Mouse (Mus musculus) spleen, postnatal 36 days (tissue): ENCODE data around the gene 4932438H23Rik.
"Not testable (repeated sequence)": the region's sequence is repeated elsewhere in the genome, so short reads cannot be mapped to it uniquely, and the experiment has no call there.

Source experiments
- DNase-seq, 2 experiments: peaks; one replicate each; pipeline ENCODE4 v3.0.0; 2022; ENCODE audit warnings: low spot score in 2 of 2, mixed read lengths in 1 of 2

4932438H23Rik gene

GRCm38 (mm10) chr16:91099444-91100065, 4.6 kb upstream of the 4932438H23Rik start:
- no peak for DNase-seq

DNA sequence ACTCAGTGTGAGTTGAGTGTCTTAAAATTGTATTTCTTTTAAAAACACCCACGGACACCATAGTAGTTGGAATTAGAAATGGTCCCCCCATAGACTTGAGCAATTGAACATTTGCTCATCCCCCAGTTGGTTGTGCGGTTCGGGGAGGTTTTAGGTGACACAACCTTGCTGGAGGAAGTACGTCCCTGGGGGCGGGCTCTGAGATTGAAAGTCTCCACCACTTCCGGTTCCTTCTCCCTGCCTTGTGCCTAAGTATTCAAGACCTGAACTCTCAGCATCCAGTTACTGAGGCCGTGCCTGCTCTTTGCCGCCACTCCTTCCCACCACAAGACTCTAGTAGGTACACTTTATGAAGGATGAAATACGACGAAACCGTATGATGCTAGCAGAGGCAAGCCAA, 2.9 kb upstream of the 4932438H23Rik start:
- no peak for DNase-seq

DNA sequence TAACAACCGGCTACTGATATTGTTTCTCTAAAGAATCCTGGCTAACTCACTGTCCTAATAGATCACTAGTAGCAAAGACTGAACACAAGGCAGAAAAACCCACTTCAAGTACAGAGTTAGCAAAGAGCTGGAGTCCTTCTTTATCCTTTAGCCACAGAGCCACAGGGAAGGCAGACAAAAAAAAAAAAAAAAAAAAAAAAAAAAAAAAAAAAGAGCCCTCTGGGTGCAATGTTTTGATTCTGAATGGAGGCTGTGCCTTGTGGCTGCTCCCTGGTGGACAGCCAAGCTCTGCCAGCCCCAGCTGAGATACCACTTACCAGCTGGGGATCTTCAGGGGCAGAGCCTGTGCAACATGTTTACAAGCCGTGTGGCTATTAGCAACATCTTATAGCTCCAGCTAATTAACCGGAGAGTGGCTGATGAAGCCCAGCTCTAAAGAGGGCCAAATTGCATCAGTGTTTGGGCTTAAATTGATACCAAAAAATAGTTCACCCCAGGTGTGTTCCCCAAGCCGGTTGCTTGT, 2.1 kb upstream of the 4932438H23Rik start:
- DNase-seq: no peak

- no peak for DNase-seq
Observed at GRCm38 (mm10) chr16:91096016-91096415, 1.1 kb upstream of the 4932438H23Rik start.

GRCm38 (mm10) chr16:91086642-91087306, 8.1 kb downstream of the 4932438H23Rik start:
- peak; percentile 67 to 80 for DNase-seq

DNA sequence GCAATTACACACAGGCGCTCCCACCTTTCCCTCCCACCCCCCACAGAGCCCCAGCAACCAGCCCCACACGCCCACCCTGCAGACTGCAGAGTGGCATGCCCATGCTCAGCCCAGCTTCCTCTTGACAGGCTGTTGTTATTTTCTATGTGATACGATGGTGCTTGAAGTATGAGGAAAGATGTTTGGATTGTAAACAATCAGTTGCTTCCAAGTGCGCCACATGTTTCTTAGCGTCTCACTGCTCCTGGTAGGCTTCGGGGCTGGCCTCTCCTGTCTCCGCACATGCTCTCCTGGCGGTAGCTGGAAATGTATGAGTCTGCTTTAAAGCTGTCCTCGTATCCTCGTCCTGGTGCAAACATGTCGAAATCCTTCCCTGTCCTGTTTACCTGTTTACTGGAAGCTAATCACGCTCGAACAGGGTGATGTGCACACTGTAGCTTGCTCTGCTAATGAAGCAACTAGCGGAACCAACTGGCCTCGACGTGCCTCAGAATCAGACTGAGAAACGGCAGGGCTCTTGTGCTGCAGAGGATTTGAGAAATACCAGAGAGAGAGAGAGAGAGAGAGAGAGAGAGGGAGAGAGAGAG, 9.6 kb downstream of the 4932438H23Rik start:
- DNase-seq: no peak

GRCm38 (mm10) chr16:91084307-91085238, 10.3 kb downstream of the 4932438H23Rik start:
- no peak for DNase-seq

GRCm38 (mm10) chr16:91083002-91083646, 11.8 kb downstream of the 4932438H23Rik start:
- no peak for DNase-seq

GRCm38 (mm10) chr16:91081508-91081907, 13.4 kb downstream of the 4932438H23Rik start:
- peak; percentile 59 to 65 for DNase-seq

GRCm38 (mm10) chr16:91076180-91076579, 18.7 kb downstream of the 4932438H23Rik start:
- DNase-seq: peak; percentile 38 to 40

- not testable (repeated sequence) for DNase-seq
Observed at GRCm38 (mm10) chr16:91075423-91075822, 19.5 kb downstream of the 4932438H23Rik start.

GRCm38 (mm10) chr16:91073163-91073892, 21.6 kb downstream of the 4932438H23Rik start:
- peak; percentile 70 to 73 for DNase-seq

GRCm38 (mm10) chr16:91072256-91072655, 22.7 kb downstream of the 4932438H23Rik start:
- no peak for DNase-seq

- no peak for DNase-seq
Observed at GRCm38 (mm10) chr16:91068969-91069368, 26.0 kb downstream of the 4932438H23Rik start.

DNA sequence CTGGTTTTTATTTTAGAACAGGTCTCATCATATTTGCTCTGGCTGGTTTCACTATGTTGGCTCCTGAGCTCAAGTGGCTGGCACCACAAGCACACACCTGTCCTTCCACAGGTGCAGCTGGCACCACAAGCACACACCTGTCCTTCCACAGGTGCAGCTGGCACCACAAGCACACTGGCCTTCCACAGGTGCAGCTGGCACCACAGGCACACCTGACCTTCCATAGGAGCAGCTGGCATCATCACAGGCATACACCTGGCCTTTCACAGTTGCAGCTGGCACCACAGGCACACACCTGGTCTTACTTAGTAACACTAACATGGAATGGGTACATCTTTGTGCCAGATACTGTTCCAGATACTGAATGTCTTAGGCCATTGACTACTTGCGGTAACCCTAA, 27.8 kb downstream of the 4932438H23Rik start:
- DNase-seq: no peak

DNA sequence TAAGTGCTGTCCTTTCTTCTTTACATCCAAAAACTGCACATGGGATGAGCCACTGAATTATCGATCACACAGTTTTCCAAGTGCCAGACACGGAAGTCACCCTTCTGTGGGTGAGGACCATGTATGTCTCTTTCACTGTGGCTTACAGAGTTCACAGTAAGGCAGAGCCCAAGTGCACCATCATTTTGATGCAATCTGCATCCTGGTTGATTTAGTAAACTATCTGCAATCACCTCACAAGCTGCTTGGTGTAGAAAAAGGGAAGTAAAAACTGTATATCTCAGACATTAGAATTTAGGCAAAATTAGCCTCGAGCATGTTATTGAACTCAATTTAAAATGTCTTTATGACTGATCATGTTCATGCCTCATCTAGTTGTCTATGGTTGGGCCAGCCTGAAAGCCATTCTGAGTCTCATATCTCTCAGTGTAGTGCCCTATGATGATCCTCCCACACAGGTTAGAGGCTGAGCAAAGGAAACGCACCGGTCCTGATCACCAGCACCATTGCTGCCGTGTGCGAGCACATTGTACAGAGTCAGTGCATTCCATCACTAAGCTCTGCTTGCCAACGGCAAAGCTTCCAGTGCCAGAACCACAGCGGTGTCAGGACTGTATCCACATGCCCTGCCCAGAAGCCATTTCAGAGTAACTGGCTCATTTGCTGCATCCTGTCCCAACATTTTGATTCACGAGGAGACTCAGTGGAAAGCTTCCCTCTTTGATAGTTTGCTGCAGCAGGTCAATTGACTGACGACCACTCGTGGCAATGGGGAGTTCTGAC, 30.1 kb downstream of the 4932438H23Rik start:
- no peak for DNase-seq

DNA sequence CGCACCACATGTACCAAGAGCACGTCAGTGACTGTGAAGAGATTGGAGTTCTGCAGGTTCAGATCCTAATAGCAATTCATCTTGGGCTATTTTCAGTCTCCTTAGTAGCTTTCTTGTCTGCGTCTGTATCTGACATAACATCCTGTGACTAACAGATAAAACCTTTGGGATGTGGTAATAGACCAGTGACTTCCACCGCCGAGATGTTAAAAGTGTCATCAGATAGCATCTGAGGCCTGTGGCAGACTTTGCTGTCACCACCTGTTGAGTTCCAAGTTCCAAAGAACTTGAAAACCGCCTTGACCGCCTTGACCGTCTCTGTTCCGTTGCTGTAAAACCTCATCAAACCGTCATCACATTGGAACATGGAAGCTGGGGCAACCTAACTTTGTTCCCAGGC, 31.1 kb downstream of the 4932438H23Rik start:
- DNase-seq: no peak

- DNase-seq: no peak
Observed at GRCm38 (mm10) chr16:91061531-91062318, 33.2 kb downstream of the 4932438H23Rik start.

DNA sequence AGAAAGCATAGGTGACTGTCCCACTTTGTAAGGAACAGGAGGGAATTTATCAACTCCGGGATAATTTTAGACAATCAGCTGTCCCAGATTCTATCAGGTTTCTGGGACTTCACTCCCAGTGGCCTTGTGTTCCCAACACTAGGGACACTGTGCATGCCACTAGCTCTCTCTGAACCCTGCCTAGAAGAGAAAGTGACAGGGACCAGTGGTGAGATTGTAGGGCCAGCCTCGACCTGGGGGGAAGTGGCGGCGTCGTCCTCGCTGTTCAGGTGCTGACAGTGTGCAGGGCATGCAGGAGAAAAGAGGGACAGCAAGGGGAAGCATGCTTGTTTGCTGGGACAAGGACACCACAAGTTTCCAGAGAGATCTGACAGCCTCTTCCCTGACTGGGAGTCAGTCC, 37.2 kb downstream of the 4932438H23Rik start:
- no peak for DNase-seq
